Mouse (Mus musculus) layer of hippocampus, adult 2 months (tissue): ENCODE data around the gene Tmx2. TPM values are rescaled to one million over a fixed set of nuclear protein-coding genes. Genes with fewer than 3 reads are reported as not detected.
"Not testable (repeated sequence)": the region's sequence is repeated elsewhere in the genome, so short reads cannot be mapped to it uniquely, and the experiment has no call there.

Experiments used
- DNase-seq, 2 experiments: peaks; one replicate each; pipeline ENCODE4 v3.0.0; 2022; ENCODE audit warnings: low spot score in 2 of 2
- H3K27ac ChIP-seq: fragments of 200-600 bp; 2 replicates; pipeline ENCODE4 v1.8.1; 2022
- H3K4me3 ChIP-seq: fragments of 200-600 bp; 2 replicates; pipeline ENCODE4 v1.8.1; 2022; ENCODE audit warnings: mild to moderate bottlenecking
- CTCF ChIP-seq: fragments of 200-600 bp; conservative IDR thresholded peaks from 2 replicates; pipeline ENCODE4 v1.8.1; 2022; ENCODE audit warnings: antibody characterized with exemption, mild to moderate bottlenecking, moderate library complexity
- total RNA-seq, 2 experiments: library from RNA; stranded (reverse); gene quantifications; 2 replicates each; pipeline ENCODE4 v1.2.3; 2021

Gene Tmx2
- total RNA-seq, 2 experiments from 2014 or later, result 231 to 240 TPM

DNA sequence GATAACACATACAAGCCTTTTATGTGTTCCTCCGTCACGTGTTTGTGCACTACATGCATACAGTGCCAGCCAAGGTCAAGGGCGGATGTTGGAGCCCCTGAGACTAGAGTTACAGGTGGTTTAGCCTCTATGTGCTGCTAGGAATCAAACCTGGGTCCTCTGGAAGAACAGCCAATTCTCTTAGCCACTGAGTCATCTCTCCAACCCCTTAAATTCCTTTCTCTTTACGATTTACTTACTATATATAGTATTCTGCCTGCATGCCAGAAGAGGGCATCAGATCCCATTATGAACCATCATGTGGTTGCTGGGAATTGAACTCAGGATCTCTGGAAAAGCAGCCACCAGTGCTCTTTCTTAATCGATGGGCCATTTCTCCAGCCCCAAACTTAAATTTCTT, 7.4 kb downstream of the Tmx2 start:
- TF ChIP-seq CTCF, result 0 out of 2 replicates have a peak, but pooled peaks have one; percentile 18
- DNase-seq, H3K4me3 ChIP-seq, H3K27ac ChIP-seq: not testable (repeated sequence)

DNA sequence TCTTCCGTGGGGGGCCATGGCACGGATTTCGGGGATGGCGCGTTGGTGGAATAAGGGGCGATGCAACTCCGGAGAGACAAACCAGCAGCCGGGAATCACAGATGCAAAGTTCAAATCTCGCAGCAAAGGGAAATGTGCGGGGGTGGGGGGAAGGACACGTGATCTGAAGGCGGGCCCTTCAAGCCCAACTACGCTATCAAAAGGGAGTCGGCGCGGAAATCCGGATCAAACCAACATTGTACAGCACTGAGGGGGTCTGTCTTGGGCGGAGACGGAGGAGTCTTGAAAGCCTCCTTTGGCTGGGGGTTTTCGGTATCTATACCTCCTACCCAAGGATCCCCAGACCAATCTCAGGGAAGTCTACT, 8.4 kb downstream of the Tmx2 start, which contains the start of gene Selenoh:
Gene Selenoh (minus strand): TSS at position 202 of the 365 bp plus-strand sequence.
- Histone ChIP-seq H3K27ac (peak within 1 kb of the TSS; percentile 90), H3K4me3 (peak within 1 kb of the TSS; percentile 92)
- DNase-seq, result peak; percentile 86 to 88
- TF ChIP-seq CTCF, result no peak

DNA sequence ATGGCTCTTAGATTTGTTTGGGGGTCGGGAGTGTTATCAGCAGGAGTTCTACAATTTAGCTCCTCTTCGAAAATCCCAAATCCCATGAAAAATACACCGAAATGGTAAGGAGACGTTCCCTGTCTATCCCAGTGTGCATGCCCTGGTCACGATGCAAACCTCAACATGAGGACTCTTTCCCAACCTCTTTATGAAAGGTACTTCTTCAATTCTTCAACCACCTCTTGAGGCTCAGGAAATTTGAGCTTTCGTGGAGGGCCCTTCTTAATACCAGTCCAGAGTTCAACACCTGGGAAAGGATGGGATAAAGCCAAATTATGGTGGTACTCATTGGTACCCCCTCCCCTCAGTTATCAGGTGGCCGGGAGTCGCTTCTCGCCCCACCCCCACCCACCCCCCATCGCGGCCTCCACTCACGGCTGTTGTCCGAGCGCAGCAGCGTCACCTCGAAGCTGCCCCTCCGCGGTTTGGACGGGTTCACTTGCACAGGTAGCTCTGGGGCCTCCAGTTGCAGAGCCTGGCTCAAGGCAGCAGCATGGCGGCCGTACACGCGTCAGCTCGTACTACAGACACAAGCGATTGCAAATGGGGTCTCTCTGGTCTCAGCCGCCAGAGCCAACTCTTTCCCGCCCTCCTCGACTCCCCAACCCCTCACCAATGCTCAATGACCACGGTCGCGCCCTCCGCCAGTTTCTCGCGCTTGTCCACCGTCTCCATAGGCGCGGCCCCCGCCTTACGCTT, 8.9 kb downstream of the Tmx2 start:
- TF ChIP-seq CTCF, result no peak
- Histone ChIP-seq H3K4me3 (peak overlapping the region; percentile 92), H3K27ac (peak overlapping the region; percentile 90)
- DNase-seq, result peak in 1 of 2 experiments; percentile 17

DNA sequence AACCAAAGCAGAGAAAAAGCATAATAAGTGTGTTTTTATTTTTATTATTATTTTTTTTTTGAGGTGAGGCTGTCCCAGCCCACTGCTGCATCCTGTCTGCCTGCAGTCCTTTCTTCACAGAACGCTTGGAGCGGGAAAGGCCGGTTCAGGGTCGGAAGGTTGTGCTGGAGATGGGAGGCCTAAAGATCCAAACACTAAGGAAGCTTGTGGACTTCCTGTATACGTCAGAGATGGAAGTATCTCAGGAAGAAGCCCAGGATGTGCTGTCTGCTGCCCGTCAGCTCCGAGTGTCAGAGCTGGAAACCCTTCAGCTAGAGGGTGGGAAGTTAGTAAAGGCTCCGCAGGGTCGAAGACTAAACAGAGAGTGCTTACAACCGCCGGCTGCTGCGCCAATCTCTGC, 12.9 kb downstream of the Tmx2 start:
- no peak for DNase-seq
- Histone ChIP-seq H3K27ac (no peak overlapping the region), H3K4me3 (no peak overlapping the region)
- TF ChIP-seq CTCF, result no peak

DNA sequence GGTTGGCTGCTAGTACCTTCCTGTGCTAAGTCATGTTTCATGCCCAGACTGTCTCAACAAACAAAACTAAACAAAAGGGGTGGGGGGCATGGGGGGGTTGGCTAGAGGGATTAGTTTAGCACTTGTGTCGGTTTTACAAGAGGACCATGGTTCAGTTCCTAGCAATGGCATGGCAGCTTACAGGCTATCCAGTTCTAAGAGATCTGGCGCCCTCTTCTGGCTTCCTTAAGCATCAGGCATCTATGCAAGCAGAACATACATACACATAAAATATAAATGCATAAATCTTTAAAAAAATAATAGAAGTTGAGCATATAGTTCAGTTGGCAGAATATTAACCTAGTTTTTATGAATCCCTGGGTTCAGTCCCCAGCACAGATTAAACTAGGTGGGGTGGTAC, 16.1 kb downstream of the Tmx2 start:
- Histone ChIP-seq H3K4me3 (no peak overlapping the region), H3K27ac (no peak overlapping the region)
- no peak for DNase-seq
- TF ChIP-seq CTCF, result peak; percentile 73

DNA sequence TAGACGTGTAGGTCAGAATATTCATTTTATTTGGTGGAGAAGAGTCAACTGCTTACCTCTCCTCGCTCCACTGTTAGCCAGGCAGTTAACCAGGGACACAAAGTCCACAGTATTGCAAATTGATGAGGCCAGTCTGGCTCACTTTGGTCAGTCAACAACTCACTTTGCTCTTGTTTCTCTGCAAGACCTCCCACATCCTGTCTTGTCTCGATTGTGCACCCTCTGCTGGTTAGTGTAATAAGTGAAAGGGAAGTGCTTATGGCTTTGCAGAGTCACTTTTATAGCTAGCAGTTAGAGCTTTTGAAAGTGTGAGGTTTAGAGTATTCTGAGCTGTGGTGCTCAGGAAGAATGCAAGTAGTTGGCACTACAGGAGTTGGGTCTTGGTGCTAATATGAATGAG, 18.7 kb downstream of the Tmx2 start:
- peak; percentile 41 to 60 for DNase-seq
- Histone ChIP-seq H3K4me3 (no peak overlapping the region), H3K27ac (no peak overlapping the region)
- peak; percentile 81 for TF ChIP-seq CTCF

DNA sequence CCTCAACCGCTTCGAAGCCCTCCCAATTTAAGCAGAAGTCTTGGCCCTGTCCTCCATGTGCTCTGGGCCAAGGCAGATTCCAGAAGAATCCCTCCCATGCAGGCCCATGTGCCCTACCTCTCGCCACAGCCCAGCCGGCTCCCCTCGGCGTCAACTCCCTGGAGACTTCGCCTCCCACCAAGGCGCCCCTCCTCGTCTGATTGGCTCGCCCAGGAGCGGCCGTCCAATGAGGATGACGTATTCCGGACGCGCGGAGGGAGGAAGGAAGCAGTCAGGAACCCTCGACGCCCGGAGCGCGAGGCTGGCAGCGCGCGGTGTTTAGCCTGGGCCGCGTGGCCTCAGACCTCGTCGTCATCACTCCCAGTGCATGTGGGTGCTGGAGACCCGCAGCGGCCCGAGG, 20.1 kb downstream of the Tmx2 start, which contains the start of gene Btbd18:
Gene Btbd18 (plus strand): TSS at position 274 of the 400 bp plus-strand sequence.
- no peak for DNase-seq
- no peak for TF ChIP-seq CTCF
- H3K27ac ChIP-seq, result no peak within 1 kb of the TSS
- H3K4me3 ChIP-seq, result no peak within 1 kb of the TSS

DNA sequence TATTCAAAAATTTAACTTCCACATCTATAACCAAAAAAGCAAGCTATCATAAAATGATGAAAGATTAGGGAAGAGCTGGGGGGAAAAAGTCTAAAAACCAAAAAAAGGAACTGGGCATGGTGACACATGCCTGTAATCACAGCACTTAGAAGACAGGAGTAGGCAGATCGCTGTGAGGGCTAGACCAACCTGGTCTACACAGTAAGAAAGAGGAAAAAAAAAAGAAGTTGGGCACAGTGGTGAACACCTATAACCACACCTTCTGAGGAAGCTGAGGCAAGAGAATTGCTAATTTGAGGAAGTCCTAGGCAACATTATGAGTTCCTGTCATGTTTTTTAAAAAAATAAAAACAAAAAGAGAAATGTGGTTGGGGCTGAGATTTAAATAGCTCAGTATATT, 23.1 kb downstream of the Tmx2 start:
- TF ChIP-seq CTCF, result no peak
- no peak overlapping the region for H3K4me3 ChIP-seq
- no peak overlapping the region for H3K27ac ChIP-seq
- DNase-seq, result no peak

DNA sequence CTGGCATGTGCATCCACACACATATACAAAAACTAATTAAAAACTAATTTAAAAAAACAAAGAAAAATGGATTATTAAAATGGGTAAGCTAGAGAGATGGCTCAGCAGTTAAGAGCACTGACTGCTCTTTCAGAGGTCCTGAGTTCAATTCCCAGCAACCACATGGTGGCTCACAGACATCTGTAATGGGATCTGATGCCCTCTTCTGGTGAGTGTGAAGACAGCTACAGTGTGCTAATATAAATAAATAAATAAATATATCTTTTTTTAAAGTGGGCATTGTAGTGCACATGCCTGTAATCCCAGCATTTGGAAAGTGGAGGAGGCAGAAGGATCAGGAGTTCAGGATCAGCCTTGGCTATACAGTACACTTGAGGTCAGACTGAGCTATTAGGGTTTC, 25.6 kb downstream of the Tmx2 start:
- TF ChIP-seq CTCF, result peak; percentile 76

DNA sequence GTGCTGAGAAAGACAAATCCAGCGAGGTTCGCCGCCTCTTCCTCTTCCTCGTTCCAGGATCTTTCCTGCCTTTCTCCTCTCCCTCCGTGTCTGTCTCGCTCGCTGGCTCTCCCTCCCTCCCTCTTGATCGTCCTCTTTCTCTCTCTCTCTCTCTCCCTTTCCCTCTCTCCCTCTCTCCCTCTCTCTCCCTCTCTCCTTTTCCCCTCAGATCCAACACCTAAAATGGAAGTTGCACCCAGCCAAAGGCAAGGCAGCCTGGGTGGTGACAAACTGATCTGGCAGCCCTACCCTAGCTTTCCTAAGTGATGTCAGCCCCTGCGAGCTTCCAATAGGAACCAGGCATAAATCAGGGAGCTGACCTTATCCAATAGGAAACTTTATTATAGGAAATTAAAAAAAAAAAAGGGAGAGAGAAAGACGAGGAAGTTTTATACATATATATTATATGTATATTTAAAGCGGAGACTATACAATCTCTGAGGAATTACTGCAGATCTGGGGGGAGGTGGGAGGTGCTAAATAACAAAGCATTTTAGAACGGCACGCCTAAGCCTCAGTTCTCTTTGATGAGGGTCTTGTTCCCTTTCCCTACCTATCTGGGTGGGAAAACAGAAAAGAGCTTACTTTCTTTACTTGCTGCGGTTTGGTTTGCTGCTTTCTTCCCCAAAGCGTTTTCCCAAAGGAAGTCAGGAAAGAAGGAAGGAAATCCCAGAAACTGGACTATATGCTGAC, 28.3 kb downstream of the Tmx2 start, which contains the start of gene Ctnnd1:
Gene Ctnnd1 (minus strand): TSS at position 302 of the 732 bp plus-strand sequence.
- peak within 1 kb of the TSS; percentile 90 for H3K4me3 ChIP-seq
- DNase-seq, result peak; percentile 83 to 92
- H3K27ac ChIP-seq, result peak within 1 kb of the TSS; percentile 88
- no peak for TF ChIP-seq CTCF

More for the DNA sequence above, 25.6 kb downstream of the Tmx2 start:
- Histone ChIP-seq H3K4me3 (no peak overlapping the region), H3K27ac (no peak overlapping the region)
- no peak for DNase-seq

DNA sequence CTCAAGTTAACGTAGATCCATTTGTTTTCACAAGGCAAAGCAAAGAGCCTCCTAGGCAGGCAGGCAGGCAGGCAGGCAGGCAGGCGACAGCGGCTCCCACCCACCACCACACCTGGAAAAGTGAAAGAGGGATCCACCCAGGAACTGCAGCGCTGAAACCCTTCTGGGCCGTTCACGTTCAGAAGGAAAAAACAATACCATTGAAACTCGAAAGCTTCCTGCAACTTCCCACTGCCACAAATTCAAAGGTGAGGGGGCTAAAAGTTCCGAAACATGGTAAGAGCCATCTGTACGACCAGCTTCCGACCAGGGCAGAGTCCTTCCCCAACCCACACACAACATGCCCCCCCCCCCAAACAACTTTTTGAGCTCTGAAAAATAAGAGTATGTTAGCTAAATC, 29.3 kb downstream of the Tmx2 start:
- DNase-seq, result no peak
- Histone ChIP-seq H3K27ac (peak overlapping the region; percentile 88), H3K4me3 (peak overlapping the region; percentile 90)
- no peak for TF ChIP-seq CTCF

DNA sequence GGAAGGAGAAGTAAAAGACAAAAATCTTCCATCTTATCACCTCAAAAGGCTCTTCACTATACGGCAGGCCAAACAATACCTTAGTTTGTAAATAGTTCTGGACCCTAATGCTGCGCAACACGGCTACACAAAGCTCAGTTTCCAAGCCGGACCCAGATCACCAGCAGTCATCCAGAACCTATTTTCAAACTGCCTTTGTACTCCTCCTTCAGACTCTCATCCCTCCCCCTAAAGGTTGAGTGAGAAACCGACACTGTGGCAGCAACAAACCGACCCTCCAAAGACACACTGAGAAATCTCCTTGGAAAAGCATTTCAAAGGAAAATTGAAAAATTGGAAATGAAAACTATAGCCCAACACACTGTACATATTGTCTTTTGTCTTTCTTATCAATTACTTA, 30.6 kb downstream of the Tmx2 start:
- DNase-seq, result no peak
- H3K4me3 ChIP-seq, result peak overlapping the region; percentile 90
- peak; percentile 50 for TF ChIP-seq CTCF
- H3K27ac ChIP-seq, result peak overlapping the region; percentile 88

DNA sequence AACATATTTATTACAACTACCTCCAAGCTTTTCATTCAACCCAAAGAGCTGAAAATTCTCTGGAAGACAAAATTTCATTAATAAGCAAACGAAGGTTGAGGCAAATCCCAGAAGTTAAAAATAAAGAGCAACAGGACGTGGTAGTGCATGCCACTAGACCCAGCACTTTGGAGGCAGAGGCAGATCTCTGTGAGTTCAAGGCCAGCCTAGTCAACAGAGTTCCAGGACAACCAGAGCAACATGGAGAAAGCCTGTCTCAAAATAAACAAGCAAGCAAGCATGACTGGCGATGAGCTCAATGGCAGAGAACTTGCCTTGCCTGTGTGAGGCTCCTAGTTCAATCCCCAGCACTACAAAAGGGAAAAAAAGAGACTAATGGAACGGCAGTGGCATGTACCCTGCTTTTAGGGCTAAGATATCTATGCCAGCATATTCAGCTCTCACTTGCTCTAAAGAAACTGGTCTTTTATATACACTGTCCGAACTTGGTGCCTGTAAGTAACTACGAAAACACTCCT, 31.8 kb downstream of the Tmx2 start:
- no peak for TF ChIP-seq CTCF
- DNase-seq, result no peak
- H3K27ac ChIP-seq, result no peak overlapping the region
- no peak overlapping the region for H3K4me3 ChIP-seq
